Mouse (Mus musculus): ENCODE measurements around the gene Doc2g. TPM values are rescaled to one million over a fixed set of nuclear protein-coding genes. Genes with fewer than 3 reads are reported as not detected.

The Doc2g gene
- total and polyA plus RNA-seq, 3 experiments, result 3.3 to 10.0 (median 4.7) TPM

- ATAC-seq (ENCODE audit: extremely low read depth, insufficient number of reproducible peaks, low FRiP score, poor library complexity, severe bottlenecking), result no peak
- H3K36me3 ChIP-seq (replicated peaks), result peaks cover 86% of the 10 kb centered on the region
These were observed 2.0 kb downstream of the Doc2g start for GRCm38 (mm10) chr19:4005091-4005490.

DNA sequence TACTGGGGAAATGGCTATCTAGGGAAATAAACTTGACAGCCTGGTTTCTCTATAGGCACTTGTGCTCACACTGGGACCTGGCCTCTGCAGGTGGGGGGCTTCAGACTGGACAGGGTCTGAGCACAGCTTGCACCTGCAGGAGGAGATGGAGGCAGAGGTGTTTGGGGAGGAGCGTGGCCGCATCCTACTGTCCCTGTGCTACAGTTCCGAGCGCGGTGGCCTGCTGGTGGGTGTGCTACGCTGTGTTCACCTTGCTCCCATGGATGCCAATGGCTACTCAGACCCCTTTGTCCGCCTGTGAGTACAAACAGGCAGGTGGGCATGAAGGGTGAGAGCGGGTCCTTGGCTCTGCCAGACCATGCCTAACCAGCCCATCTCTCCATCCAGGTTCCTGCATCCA lies 2.9 kb downstream of the Doc2g start:
- ATAC-seq (ENCODE audit: extremely low read depth, insufficient number of reproducible peaks, low FRiP score, poor library complexity, severe bottlenecking), result no peak
- Histone ChIP-seq H3K9me3 (replicated peaks) (no peaks in the 10 kb centered on the region), H3K27me3 (ENCODE audit: insufficient read depth, low read length) (no peaks in the 10 kb centered on the region), H3K36me3 (replicated peaks) (peaks cover 93% of the 10 kb centered on the region), H3K4me3 (ENCODE audit: low read depth, low read length) (no peak overlapping the region), H3K4me1 (ENCODE audit: insufficient read depth, low read depth, low read length) (peaks cover 29% of the 10 kb centered on the region)
- no peak for DNase-seq (ENCODE audit: low spot score)
- TF ChIP-seq CTCF (IDR thresholded peaks at IDR 0.05; ENCODE audit: low read depth, low read length) (no peak), GATA2 (IDR thresholded peaks at IDR 0.05; ENCODE audit: borderline replicate concordance, low read depth, low read length) (no peak), TAL1 (conservative IDR thresholded peaks at IDR 0.05; ENCODE audit: low read depth, low read length) (no peak), POLR2AphosphoS5 (IDR thresholded peaks at IDR 0.05; ENCODE audit: insufficient replicate concordance, low read depth, low read length) (no peak), GATA1 (IDR thresholded peaks at IDR 0.05; ENCODE audit: borderline replicate concordance, low read length) (no peak)

More at GRCm38 (mm10) chr19:4005091-4005490, 2.0 kb downstream of the Doc2g start:
- TF ChIP-seq TAL1 (conservative IDR thresholded peaks at IDR 0.05; ENCODE audit: low read depth, low read length), result no peak
- TF ChIP-seq CTCF (IDR thresholded peaks at IDR 0.05; ENCODE audit: low read depth, low read length), result no peak
- TF ChIP-seq GATA2 (IDR thresholded peaks at IDR 0.05; ENCODE audit: borderline replicate concordance, low read depth, low read length), result no peak
- TF ChIP-seq POLR2AphosphoS5 (IDR thresholded peaks at IDR 0.05; ENCODE audit: insufficient replicate concordance, low read depth, low read length), result no peak
- TF ChIP-seq GATA1 (IDR thresholded peaks at IDR 0.05; ENCODE audit: borderline replicate concordance, low read length), result no peak
- Histone ChIP-seq H3K4me1 (ENCODE audit: insufficient read depth, low read depth, low read length) (peaks cover 27% of the 10 kb centered on the region), H3K9me3 (replicated peaks) (no peaks in the 10 kb centered on the region), H3K4me3 (ENCODE audit: low read depth, low read length) (no peak overlapping the region), H3K27me3 (ENCODE audit: insufficient read depth, low read length) (no peaks in the 10 kb centered on the region)
- DNase-seq (ENCODE audit: low spot score), result no peak

- Histone ChIP-seq H3K4me3 (ENCODE audit: low read depth, low read length) (no peak overlapping the region; the same call in 1 of the 2 replicates), H3K27me3 (ENCODE audit: insufficient read depth, low read length) (no peaks in the 10 kb centered on the region), H3K9me3 (replicated peaks) (no peaks in the 10 kb centered on the region), H3K4me1 (ENCODE audit: insufficient read depth, low read depth, low read length) (peaks cover 43% of the 10 kb centered on the region), H3K36me3 (replicated peaks) (peaks cover 52% of the 10 kb centered on the region)
- ATAC-seq (ENCODE audit: extremely low read depth, insufficient number of reproducible peaks, low FRiP score, poor library complexity, severe bottlenecking) (no peak), DNase-seq (ENCODE audit: low spot score) (no peak)
- TF ChIP-seq CTCF (IDR thresholded peaks at IDR 0.05; ENCODE audit: low read depth, low read length) (no peak), GATA2 (IDR thresholded peaks at IDR 0.05; ENCODE audit: borderline replicate concordance, low read depth, low read length) (no peak), TAL1 (conservative IDR thresholded peaks at IDR 0.05; ENCODE audit: low read depth, low read length) (no peak), GATA1 (IDR thresholded peaks at IDR 0.05; ENCODE audit: borderline replicate concordance, low read length) (no peak), POLR2AphosphoS5 (IDR thresholded peaks at IDR 0.05; ENCODE audit: insufficient replicate concordance, low read depth, low read length) (no peak)
These were observed 8.0 kb downstream of the Doc2g start for GRCm38 (mm10) chr19:4011086-4011485.

- DNase-seq (ENCODE audit: low spot score), result peak; percentile 95
- H3K9me3 ChIP-seq (replicated peaks), result no peaks in the 10 kb centered on the region
- peaks cover 45% of the 10 kb centered on the region for H3K4me1 ChIP-seq (ENCODE audit: insufficient read depth, low read depth, low read length)
- TF ChIP-seq POLR2AphosphoS5 (IDR thresholded peaks at IDR 0.05; ENCODE audit: insufficient replicate concordance, low read depth, low read length), result no peak
- peak; percentile 48; the same call in 1 of the 2 replicates for TF ChIP-seq CTCF (IDR thresholded peaks at IDR 0.05; ENCODE audit: low read depth, low read length)
- no peak for TF ChIP-seq TAL1 (conservative IDR thresholded peaks at IDR 0.05; ENCODE audit: low read depth, low read length)
- no peak for TF ChIP-seq GATA2 (IDR thresholded peaks at IDR 0.05; ENCODE audit: borderline replicate concordance, low read depth, low read length)
- no peak for TF ChIP-seq GATA1 (IDR thresholded peaks at IDR 0.05; ENCODE audit: borderline replicate concordance, low read length)
- H3K4me3 ChIP-seq (ENCODE audit: low read depth, low read length), result peak within 1 kb of the TSS; percentile 81
- ATAC-seq (ENCODE audit: extremely low read depth, insufficient number of reproducible peaks, low FRiP score, poor library complexity, severe bottlenecking), result peak; percentile 99
- H3K27me3 ChIP-seq (ENCODE audit: insufficient read depth, low read length), result no peaks in the 10 kb centered on the region
- peaks cover 37% of the 10 kb centered on the region for H3K36me3 ChIP-seq (replicated peaks)
These were observed 9.4 kb downstream of the Doc2g start, which contains the start of gene Ndufv1 for GRCm38 (mm10) chr19:4012432-4013022. Gene Ndufv1, minus strand, starts transcription at chr19:4012806.

DNA sequence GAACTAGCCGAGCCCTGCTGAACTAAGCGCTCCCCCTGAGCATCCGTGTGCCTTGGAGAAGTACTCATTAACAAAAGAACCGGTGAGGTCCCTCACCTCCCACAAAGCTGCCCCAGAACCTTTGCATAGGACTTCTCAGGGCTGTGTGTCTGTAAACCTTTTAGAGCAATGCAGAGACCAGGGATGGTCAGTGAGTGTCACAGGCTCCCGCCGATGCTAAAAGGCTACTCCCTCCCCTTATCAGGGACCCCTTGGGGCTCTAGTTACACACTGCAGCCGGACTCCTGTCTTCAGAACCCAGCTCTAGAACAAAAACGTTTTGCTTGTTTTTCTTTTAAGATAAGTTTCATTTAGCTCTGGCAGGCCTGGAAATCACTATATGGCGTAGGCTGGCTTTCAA lies 10.0 kb downstream of the Doc2g start:
- DNase-seq (ENCODE audit: low spot score) (peak; percentile 27), ATAC-seq (ENCODE audit: extremely low read depth, insufficient number of reproducible peaks, low FRiP score, poor library complexity, severe bottlenecking) (no peak)
- H3K27me3 ChIP-seq (ENCODE audit: insufficient read depth, low read length), result no peaks in the 10 kb centered on the region
- H3K9me3 ChIP-seq (replicated peaks), result no peaks in the 10 kb centered on the region
- peaks cover 45% of the 10 kb centered on the region for H3K4me1 ChIP-seq (ENCODE audit: insufficient read depth, low read depth, low read length)
- no peak for TF ChIP-seq GATA2 (IDR thresholded peaks at IDR 0.05; ENCODE audit: borderline replicate concordance, low read depth, low read length)
- TF ChIP-seq CTCF (IDR thresholded peaks at IDR 0.05; ENCODE audit: low read depth, low read length), result no peak
- no peak for TF ChIP-seq GATA1 (IDR thresholded peaks at IDR 0.05; ENCODE audit: borderline replicate concordance, low read length)
- no peak for TF ChIP-seq POLR2AphosphoS5 (IDR thresholded peaks at IDR 0.05; ENCODE audit: insufficient replicate concordance, low read depth, low read length)
- TF ChIP-seq TAL1 (conservative IDR thresholded peaks at IDR 0.05; ENCODE audit: low read depth, low read length), result no peak
- peaks cover 32% of the 10 kb centered on the region for H3K36me3 ChIP-seq (replicated peaks)
- H3K4me3 ChIP-seq (ENCODE audit: low read depth, low read length), result peak overlapping the region; percentile 81

- Histone ChIP-seq H3K4me3 (ENCODE audit: low read depth, low read length) (no peak overlapping the region), H3K4me1 (ENCODE audit: insufficient read depth, low read depth, low read length) (peaks cover 48% of the 10 kb centered on the region), H3K36me3 (replicated peaks) (peaks cover 15% of the 10 kb centered on the region), H3K27me3 (ENCODE audit: insufficient read depth, low read length) (0 out of 2 replicates have a peak, but pooled peaks cover 4% of the 10 kb centered on the region), H3K9me3 (replicated peaks) (no peaks in the 10 kb centered on the region)
- TF ChIP-seq GATA1 (IDR thresholded peaks at IDR 0.05; ENCODE audit: borderline replicate concordance, low read length) (no peak), POLR2AphosphoS5 (IDR thresholded peaks at IDR 0.05; ENCODE audit: insufficient replicate concordance, low read depth, low read length) (no peak), GATA2 (IDR thresholded peaks at IDR 0.05; ENCODE audit: borderline replicate concordance, low read depth, low read length) (no peak), CTCF (IDR thresholded peaks at IDR 0.05; ENCODE audit: low read depth, low read length) (no peak), TAL1 (conservative IDR thresholded peaks at IDR 0.05; ENCODE audit: low read depth, low read length) (no peak)
- no peak for DNase-seq (ENCODE audit: low spot score)
- ATAC-seq (ENCODE audit: extremely low read depth, insufficient number of reproducible peaks, low FRiP score, poor library complexity, severe bottlenecking), result no peak
These were observed 11.7 kb downstream of the Doc2g start for GRCm38 (mm10) chr19:4014802-4015201.
